In the genomic region with DNA sequence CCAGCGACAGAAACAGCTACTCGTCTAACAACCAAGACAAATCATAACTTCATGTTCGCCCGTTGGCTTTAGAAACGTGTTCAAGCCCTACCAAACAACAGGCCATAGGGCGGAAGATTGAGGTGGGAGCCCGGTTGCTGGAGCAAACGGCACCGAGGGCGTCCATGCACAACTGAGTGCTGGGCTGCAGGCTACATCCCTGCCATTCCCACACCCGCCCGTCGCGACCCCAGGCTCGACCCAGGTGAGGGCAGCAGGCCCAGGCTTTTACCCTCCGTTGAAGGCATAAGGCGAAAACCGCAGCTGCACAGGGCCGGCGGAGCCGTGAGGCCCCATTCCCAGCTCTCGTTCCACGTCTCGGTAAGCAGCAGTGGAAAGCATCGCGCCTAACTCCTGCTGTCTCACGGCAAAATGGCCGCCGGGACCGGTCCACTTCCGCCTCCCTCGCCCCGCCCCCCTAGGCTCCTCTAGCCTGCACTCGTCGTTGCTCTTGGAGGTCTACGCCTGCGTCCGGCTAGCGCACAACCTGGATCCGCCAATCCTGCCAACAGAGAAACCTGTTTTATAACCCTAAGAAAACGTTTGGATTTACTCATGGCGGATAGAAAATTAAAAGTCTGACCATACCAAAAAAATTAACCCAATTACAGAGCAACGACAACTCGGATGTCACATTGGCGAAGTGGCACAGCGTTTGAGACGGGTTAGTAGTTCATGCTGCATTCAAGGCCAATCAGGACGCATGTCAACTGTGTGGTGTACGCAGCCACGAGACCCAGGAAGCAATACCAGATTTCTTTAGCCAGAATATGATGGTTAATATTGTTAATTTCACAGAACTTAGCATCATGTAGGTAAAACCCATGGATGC, we compare ENCODE assay signal across 7 mouse cellular contexts. TPM values are rescaled to one million over a fixed set of nuclear protein-coding genes. Genes with fewer than 3 reads are reported as not detected.
DNase-seq lines count a peak whose midpoint lies in the region; ATAC-seq lines count a peak whose summit lies in the region.

No protein-coding gene starts in this region.

- peak overlapping the region; percentile 87 for H3K9ac ChIP-seq in midbrain, embryonic 13.5 days (replicated peaks)

- peak overlapping the region; percentile 93 for H3K27ac ChIP-seq in embryonic facial prominence, embryonic 10.5 days (replicated peaks)
- H3K27ac ChIP-seq in limb, embryonic 10.5 days, result peak overlapping the region; percentile 92
- peak overlapping the region; percentile 95 for H3K27ac ChIP-seq in midbrain, embryonic 13.5 days

- H3K36me3 ChIP-seq in embryonic facial prominence, embryonic 10.5 days (replicated peaks), result peaks cover 36% of the 10 kb centered on the region
- H3K36me3 ChIP-seq in limb, embryonic 10.5 days, result peaks cover 41% of the 10 kb centered on the region
- H3K36me3 ChIP-seq in midbrain, embryonic 13.5 days, result peaks cover 27% of the 10 kb centered on the region

- no peaks in the 10 kb centered on the region for H3K9me3 ChIP-seq in embryonic facial prominence, embryonic 10.5 days
- H3K9me3 ChIP-seq in limb, embryonic 10.5 days (replicated peaks), result no peaks in the 10 kb centered on the region
- no peaks in the 10 kb centered on the region for H3K9me3 ChIP-seq in midbrain, embryonic 13.5 days

- DNase-seq in adrenal gland, postnatal 10 days, result peak; percentile 96
- DNase-seq in embryonic facial prominence, embryonic 10.5 days (ENCODE audit: low spot score), result peak; percentile 95
- peak; percentile 92 for DNase-seq in kidney, adult 11 months
- peak; percentile 95 for DNase-seq in limb, embryonic 10.5 days (ENCODE audit: low spot score)
- peak; percentile 86 for DNase-seq in spleen, adult 12 weeks (ENCODE audit: low spot score)

- WGBS in embryonic facial prominence, embryonic 10.5 days, result under 1% methylated on average over 50 of the region's 50 CpGs
- 2% methylated on average over 50 of the region's 50 CpGs for WGBS in limb, embryonic 10.5 days
- under 1% methylated on average over 50 of the region's 50 CpGs for WGBS in midbrain, embryonic 13.5 days

- peak; percentile 80 for ATAC-seq in granulocyte monocyte progenitor cell, adult 5-6 weeks (replicated peaks; ENCODE audit: poor library complexity, severe bottlenecking)
- ATAC-seq in midbrain, embryonic 13.5 days, result peak; percentile 96

- peak overlapping the region; percentile 96 for H3K4me2 ChIP-seq in midbrain, embryonic 13.5 days (replicated peaks)

- H3K27me3 ChIP-seq in embryonic facial prominence, embryonic 10.5 days (replicated peaks; ENCODE audit: low read depth, poor library complexity, severe bottlenecking), result no peaks in the 10 kb centered on the region
- no peaks in the 10 kb centered on the region for H3K27me3 ChIP-seq in limb, embryonic 10.5 days (ENCODE audit: low read depth, poor library complexity, severe bottlenecking)
- no peaks in the 10 kb centered on the region for H3K27me3 ChIP-seq in midbrain, embryonic 13.5 days

- H3K4me1 ChIP-seq in embryonic facial prominence, embryonic 10.5 days, result peaks cover 35% of the 10 kb centered on the region
- H3K4me1 ChIP-seq in limb, embryonic 10.5 days, result peaks cover 31% of the 10 kb centered on the region
- H3K4me1 ChIP-seq in midbrain, embryonic 13.5 days (replicated peaks), result peaks cover 48% of the 10 kb centered on the region

- H3K4me3 ChIP-seq in embryonic facial prominence, embryonic 10.5 days, result peak overlapping the region; percentile 100
- peak overlapping the region; percentile 96 for H3K4me3 ChIP-seq in limb, embryonic 10.5 days
- peak overlapping the region; percentile 96 for H3K4me3 ChIP-seq in midbrain, embryonic 13.5 days (replicated peaks)

RNA-seq across cellular contexts. Expression of a gene that starts 1.4 kb away (rescaled TPM):
- total RNA-seq in adrenal gland, postnatal 10 days (2021), result 100 to 1,000 TPM; 171 to 174 TPM
- polyA plus RNA-seq in embryonic facial prominence, embryonic 10.5 days (2016; fragmentation: Nextera tagmentation; extraction: Ambion mirVana), result 281 and 290 TPM in 2 replicates
- total RNA-seq in granulocyte monocyte progenitor cell, adult 5-6 weeks (2014; fragmentation: Nextera tagmentation), result 154 and 160 TPM in 2 replicates
- total RNA-seq in granulocyte monocyte progenitor cell, adult 5-6 weeks (2017), result 200 and 213 TPM in 2 replicates
- 286 and 310 TPM in 2 replicates for polyA plus RNA-seq in limb, embryonic 10.5 days (2016; fragmentation: Nextera tagmentation; extraction: Ambion mirVana)
- 265 and 267 TPM in 2 replicates for polyA plus RNA-seq in midbrain, embryonic 13.5 days (2015; fragmentation: Nextera tagmentation; extraction: Ambion mirVana)

RNA-seq across cellular contexts. Expression of a gene that starts 1.6 kb away (rescaled TPM):
- 10 to 100 TPM; 24.5 to 24.7 TPM for total RNA-seq in adrenal gland, postnatal 10 days (2021)
- 62.8 and 68.5 TPM in 2 replicates for polyA plus RNA-seq in embryonic facial prominence, embryonic 10.5 days (2016; fragmentation: Nextera tagmentation; extraction: Ambion mirVana)
- total RNA-seq in granulocyte monocyte progenitor cell, adult 5-6 weeks (2014; fragmentation: Nextera tagmentation), result 46.1 and 57.1 TPM in 2 replicates
- 70.6 and 70.8 TPM in 2 replicates for total RNA-seq in granulocyte monocyte progenitor cell, adult 5-6 weeks (2017)
- 66.7 and 67.0 TPM in 2 replicates for polyA plus RNA-seq in limb, embryonic 10.5 days (2016; fragmentation: Nextera tagmentation; extraction: Ambion mirVana)
- polyA plus RNA-seq in midbrain, embryonic 13.5 days (2015; fragmentation: Nextera tagmentation; extraction: Ambion mirVana), result 70.6 and 74.9 TPM in 2 replicates

RNA-seq across cellular contexts. Expression of a gene that starts 29.0 kb away (rescaled TPM):
- total RNA-seq in adrenal gland, postnatal 10 days (2021), result 10 to 100 TPM; 30.0 to 32.8 TPM
- 43.3 and 45.5 TPM in 2 replicates for polyA plus RNA-seq in embryonic facial prominence, embryonic 10.5 days (2016; fragmentation: Nextera tagmentation; extraction: Ambion mirVana)
- 51.3 and 62.2 TPM in 2 replicates for total RNA-seq in granulocyte monocyte progenitor cell, adult 5-6 weeks (2014; fragmentation: Nextera tagmentation)
- total RNA-seq in granulocyte monocyte progenitor cell, adult 5-6 weeks (2017), result 82.6 and 88.5 TPM in 2 replicates
- polyA plus RNA-seq in limb, embryonic 10.5 days (2016; fragmentation: Nextera tagmentation; extraction: Ambion mirVana), result 45.7 and 47.9 TPM in 2 replicates
- 67.4 and 72.2 TPM in 2 replicates for polyA plus RNA-seq in midbrain, embryonic 13.5 days (2015; fragmentation: Nextera tagmentation; extraction: Ambion mirVana)

Comparison
In these comparisons a context has a peak if more than half of its experiments do, and no peak if none do; other contexts are left out.
1. Peak in every context shown above with its lines: DNase-seq, ATAC-seq, H3K4me3 ChIP-seq and H3K27ac ChIP-seq.